Comparison of ENCODE assay signal across 25 mouse cellular contexts in the genomic region with DNA sequence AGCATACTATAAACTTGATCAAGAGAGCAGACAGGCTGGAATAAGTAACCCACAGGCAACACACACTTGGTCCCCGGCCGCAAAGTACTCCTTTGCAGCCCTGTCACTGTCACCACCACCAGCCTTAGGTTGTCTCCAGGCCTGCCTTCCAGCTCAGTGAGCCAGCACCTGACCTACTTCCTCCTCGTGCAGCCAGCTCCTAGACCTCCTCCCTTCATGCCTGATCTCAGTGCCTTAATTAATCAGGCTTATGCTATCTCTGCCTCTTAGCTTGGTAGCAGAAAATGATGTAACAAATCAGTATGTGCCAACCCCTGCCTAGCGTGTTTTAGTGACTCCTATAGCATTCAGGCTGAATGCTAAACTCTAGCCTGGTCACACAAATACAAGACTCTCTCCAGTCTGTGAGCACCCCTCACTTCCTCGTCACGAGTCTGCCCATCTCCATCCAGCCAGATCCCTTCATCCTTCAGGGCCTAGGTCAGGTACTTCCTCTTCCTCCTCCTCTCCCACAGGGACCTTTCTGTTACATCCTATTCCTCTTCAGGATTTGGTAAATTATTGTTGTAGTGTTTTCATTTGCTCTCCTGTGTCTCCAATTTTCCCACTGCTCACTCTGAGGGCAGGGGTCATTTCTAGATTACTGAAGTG. TPM values are rescaled to one million over a fixed set of nuclear protein-coding genes. Genes with fewer than 3 reads are reported as not detected.
DNase-seq lines count a peak whose midpoint lies in the region; ATAC-seq and TF ChIP-seq lines count a peak whose summit lies in the region.
"Had no signal": no experiment of that assay in that cellular context is flagged by ENCODE, and none has a peak within 500 bp of the region (broad histone marks: within the 10 kb centered on the region; RNA-seq: fewer than 3 reads in every experiment).

No protein-coding gene starts in this region.

- peaks cover 3% of the 10 kb centered on the region for H3K79me2 ChIP-seq in C2C12 (ENCODE audit: control insufficient read depth, insufficient read depth)

- no peak for TF ChIP-seq POLR2A in bone marrow macrophage, adult 2 months (IDR thresholded peaks at IDR 0.05; ENCODE audit: borderline replicate concordance, low read depth, low read length)

- peaks cover 18% of the 10 kb centered on the region for H3K4me1 ChIP-seq in heart, embryonic 13.5 days
- peaks cover 17% of the 10 kb centered on the region for H3K4me1 ChIP-seq in bone marrow macrophage, adult 2 months (ENCODE audit: control insufficient read depth, insufficient read depth, low read length)
- peaks cover 4% of the 10 kb centered on the region; the same call in 1 of the 2 replicates for H3K4me1 ChIP-seq in forebrain, embryonic 11.5 days (replicated peaks; ENCODE audit: control insufficient read depth, insufficient read depth, low read length)

- peak overlapping the region; percentile 23 for H3ac ChIP-seq in C2C12 (ENCODE audit: control insufficient read depth, insufficient read length, low read depth)

- no peaks in the 10 kb centered on the region for H3K79me3 ChIP-seq in C2C12 (ENCODE audit: low read depth)

- no peak for TF ChIP-seq CTCF in C2C12 (IDR thresholded peaks at IDR 0.05; ENCODE audit: control insufficient read depth, insufficient read depth, insufficient read length)
- no peak for TF ChIP-seq CTCF in bone marrow macrophage, adult 2 months (IDR thresholded peaks at IDR 0.05; ENCODE audit: low read depth, low read length)

- intact Hi-C loops in heart, postnatal 10 days (cut with DNase I): no loop called here

- 77% methylated on average over 6 of the region's 6 CpGs for WGBS in heart, embryonic 13.5 days
- WGBS in forebrain, embryonic 11.5 days: 86% methylated on average over 6 of the region's 6 CpGs

- ATAC-seq in heart, embryonic 13.5 days (ENCODE audit: extremely low read depth, insufficient number of reproducible peaks, low FRiP score, low TSS enrichment): no peak
- ATAC-seq in forebrain, embryonic 11.5 days (replicated peaks; ENCODE audit: low FRiP score): no peak
- ATAC-seq: forebrain, embryonic 15.5 days; intestine, embryonic 15.5 days had no signal

- no peak overlapping the region for H3K4me3 ChIP-seq in heart, embryonic 13.5 days
- no peak overlapping the region for H3K4me3 ChIP-seq in C2C12 (ENCODE audit: insufficient read depth, poor library complexity, severe bottlenecking)
- H3K4me3 ChIP-seq in bone marrow macrophage, adult 2 months (ENCODE audit: insufficient read depth, low read length): no peak overlapping the region
- no peak overlapping the region for H3K4me3 ChIP-seq in forebrain, embryonic 11.5 days (ENCODE audit: low read depth, low read length)
- H3K4me3 ChIP-seq: embryonic facial prominence, embryonic 15.5 days; erythroblast, embryonic 14.5 days; forebrain, embryonic 10.5 days; forebrain, embryonic 15.5 days; heart, embryonic 10.5 days; heart, embryonic 15.5 days; hindbrain, embryonic 10.5 days; intestine, embryonic 15.5 days had no signal

- DNase-seq in heart, postnatal 10 days: no peak
- peak; percentile 19 for DNase-seq in splenic B cell, adult 2 months (ENCODE audit: low read depth, low spot score)
- no peak for DNase-seq in frontal cortex, postnatal 10 days (ENCODE audit: low spot score in 2 of 2)
- DNase-seq in forebrain, embryonic 11.5 days (ENCODE audit: low spot score): no peak
- DNase-seq: adrenal gland, adult 2 months; adrenal gland, postnatal 36 days; cerebellum, adult 18-20 months; cerebellum, adult 9-11 months; cerebellum, postnatal 36 days; embryo, embryonic 11 days; gastrocnemius, postnatal 14 days had no signal

- no peak overlapping the region for H3K4me2 ChIP-seq in heart, embryonic 13.5 days
- no peak overlapping the region for H3K4me2 ChIP-seq in forebrain, embryonic 11.5 days (ENCODE audit: low read depth, low read length, severe bottlenecking)
- H3K4me2 ChIP-seq: embryonic facial prominence, embryonic 15.5 days; forebrain, embryonic 15.5 days; heart, embryonic 15.5 days; hindbrain, embryonic 14.5 days; intestine, embryonic 15.5 days had no signal

- H3K36me3 ChIP-seq in heart, embryonic 13.5 days: peaks cover 79% of the 10 kb centered on the region
- H3K36me3 ChIP-seq in C2C12 (ENCODE audit: control insufficient read depth, insufficient read depth): peaks cover 46% of the 10 kb centered on the region
- peaks cover 20% of the 10 kb centered on the region for H3K36me3 ChIP-seq in splenic B cell, adult 2 months (ENCODE audit: control insufficient read depth, insufficient read depth, low read length, poor library complexity, severe bottlenecking)
- peaks cover 9% of the 10 kb centered on the region for H3K36me3 ChIP-seq in forebrain, embryonic 11.5 days (ENCODE audit: control insufficient read depth, insufficient read depth, low read length)

- no peak overlapping the region for H3K27ac ChIP-seq in heart, embryonic 13.5 days (replicated peaks)
- peak overlapping the region; percentile 38 for H3K27ac ChIP-seq in bone marrow macrophage, adult 2 months (ENCODE audit: insufficient read depth, low read depth, low read length)
- H3K27ac ChIP-seq in forebrain, embryonic 11.5 days (ENCODE audit: low read depth, low read length): no peak overlapping the region
- H3K27ac ChIP-seq: embryonic facial prominence, embryonic 15.5 days; forebrain, embryonic 10.5 days; forebrain, embryonic 15.5 days; heart, embryonic 10.5 days; heart, embryonic 15.5 days; hindbrain, embryonic 10.5 days; hindbrain, embryonic 14.5 days; intestine, embryonic 15.5 days had no signal

- H3K27me3 ChIP-seq in heart, embryonic 13.5 days (replicated peaks): no peaks in the 10 kb centered on the region
- H3K27me3 ChIP-seq in C2C12 (ENCODE audit: control insufficient read depth, insufficient read depth, insufficient read length): no peaks in the 10 kb centered on the region
- no peaks in the 10 kb centered on the region for H3K27me3 ChIP-seq in splenic B cell, adult 2 months (ENCODE audit: control insufficient read depth, insufficient read depth, low read length, poor library complexity, severe bottlenecking)
- no peaks in the 10 kb centered on the region for H3K27me3 ChIP-seq in forebrain, embryonic 11.5 days (ENCODE audit: control insufficient read depth, insufficient read depth, low read length)
- H3K27me3 ChIP-seq: CH12.LX; embryonic facial prominence, embryonic 15.5 days; forebrain, embryonic 15.5 days; heart, embryonic 15.5 days; intestine, embryonic 15.5 days had no signal

- H3K9ac ChIP-seq in heart, embryonic 13.5 days: peak overlapping the region; percentile 40; the same call in 1 of the 2 replicates
- no peak overlapping the region for H3K9ac ChIP-seq in forebrain, embryonic 11.5 days (ENCODE audit: low read length)
- H3K9ac ChIP-seq: embryonic facial prominence, embryonic 15.5 days; forebrain, embryonic 15.5 days; heart, embryonic 15.5 days; hindbrain, embryonic 14.5 days; intestine, embryonic 15.5 days had no signal

- H3K9me3 ChIP-seq in heart, embryonic 13.5 days: no peaks in the 10 kb centered on the region
- H3K9me3 ChIP-seq in forebrain, embryonic 11.5 days (ENCODE audit: control insufficient read depth, low read length): no peaks in the 10 kb centered on the region
- H3K9me3 ChIP-seq: embryonic facial prominence, embryonic 15.5 days; forebrain, embryonic 10.5 days; forebrain, embryonic 15.5 days; heart, embryonic 10.5 days; heart, embryonic 15.5 days; hindbrain, embryonic 10.5 days; intestine, embryonic 15.5 days had no signal

TF ChIP-seq in C2C12, 6 proteins besides CTCF, POLR2A, EP300 and RAD21:
- TF ChIP-seq MYOG (IDR thresholded peaks at IDR 0.05; ENCODE audit: control insufficient read depth, extremely low read depth, insufficient read length): no peak
- TF ChIP-seq MAX (IDR thresholded peaks at IDR 0.05): no peak
- no peak for TF ChIP-seq CEBPB (IDR thresholded peaks at IDR 0.05; ENCODE audit: low read depth)
- TF ChIP-seq FOSL1 (IDR thresholded peaks at IDR 0.05; ENCODE audit: insufficient read depth, low read length, poor library complexity, severe bottlenecking): no peak
- no peak for TF ChIP-seq MYOD1 (IDR thresholded peaks at IDR 0.05; ENCODE audit: control insufficient read depth, insufficient read length, low read depth)
- no peak for TF ChIP-seq USF1 (IDR thresholded peaks at IDR 0.05; ENCODE audit: low read depth)

RNA-seq across cellular contexts. Expression of gene Rgp1, which starts 7.0 kb away (rescaled TPM):
- polyA plus RNA-seq in heart, embryonic 13.5 days (2015; fragmentation: Nextera tagmentation; extraction: Ambion mirVana): 20.6 and 21.4 TPM in 2 replicates
- total RNA-seq in heart, postnatal 10 days (2021): 10 to 100 TPM; 42.1 to 45.5 TPM
- polyA plus RNA-seq in C2C12 (2012; fragmentation: generic; extraction: Trizol): 22.6 TPM
- 15.8 and 17.3 TPM in 2 replicates for polyA plus RNA-seq in bone marrow macrophage, adult 2 months (2012; ENCODE audit: insufficient read depth, insufficient read length, missing spikeins)
- 26.0 and 38.7 TPM in 2 replicates for polyA plus RNA-seq in forebrain, embryonic 11.5 days (2014; fragmentation: Nextera tagmentation; extraction: Ambion mirVana)

RNA-seq across cellular contexts. Expression of gene Gba2, which starts 7.2 kb away (rescaled TPM):
- polyA plus RNA-seq in heart, embryonic 13.5 days (2015; fragmentation: Nextera tagmentation; extraction: Ambion mirVana): 20.3 and 22.4 TPM in 2 replicates
- total RNA-seq in heart, postnatal 10 days (2021): 10 to 100 TPM; 15.4 to 15.6 TPM
- 6.0 TPM for polyA plus RNA-seq in C2C12 (2012; fragmentation: generic; extraction: Trizol)
- 9.6 and 11.3 TPM in 2 replicates for polyA plus RNA-seq in bone marrow macrophage, adult 2 months (2012; ENCODE audit: insufficient read depth, insufficient read length, missing spikeins)
- 31.0 and 32.4 TPM in 2 replicates for polyA plus RNA-seq in forebrain, embryonic 11.5 days (2014; fragmentation: Nextera tagmentation; extraction: Ambion mirVana)

RNA-seq across cellular contexts. Expression of gene Tln1, which starts 9.0 kb away (rescaled TPM):
- polyA plus RNA-seq in heart, embryonic 13.5 days (2015; fragmentation: Nextera tagmentation; extraction: Ambion mirVana): 76.9 and 78.1 TPM in 2 replicates
- total RNA-seq in heart, postnatal 10 days (2021): 100 to 1,000 TPM; 147 to 167 TPM
- 158 TPM for polyA plus RNA-seq in C2C12 (2012; fragmentation: generic; extraction: Trizol)
- 168 and 219 TPM in 2 replicates for polyA plus RNA-seq in bone marrow macrophage, adult 2 months (2012; ENCODE audit: insufficient read depth, insufficient read length, missing spikeins)
- polyA plus RNA-seq in forebrain, embryonic 11.5 days (2014; fragmentation: Nextera tagmentation; extraction: Ambion mirVana): 45.9 and 46.7 TPM in 2 replicates

RNA-seq across cellular contexts. Expression of gene Creb3, which starts 9.4 kb away (rescaled TPM):
- 57.8 and 59.1 TPM in 2 replicates for polyA plus RNA-seq in heart, embryonic 13.5 days (2015; fragmentation: Nextera tagmentation; extraction: Ambion mirVana)
- 10 to 100 TPM; 57.2 to 61.8 TPM for total RNA-seq in heart, postnatal 10 days (2021)
- 52.4 TPM for polyA plus RNA-seq in C2C12 (2012; fragmentation: generic; extraction: Trizol)
- polyA plus RNA-seq in bone marrow macrophage, adult 2 months (2012; ENCODE audit: insufficient read depth, insufficient read length, missing spikeins): 50.7 and 54.0 TPM in 2 replicates
- polyA plus RNA-seq in forebrain, embryonic 11.5 days (2014; fragmentation: Nextera tagmentation; extraction: Ambion mirVana): 42.8 and 45.6 TPM in 2 replicates

RNA-seq across cellular contexts. Expression of gene Msmp, which starts 12.8 kb away (rescaled TPM):
- polyA plus RNA-seq in heart, embryonic 13.5 days (2015; fragmentation: Nextera tagmentation; extraction: Ambion mirVana): 0.62 and 2.1 TPM in 2 replicates
- total RNA-seq in heart, postnatal 10 days (2021): under 1 TPM; 0.36 to 0.37 TPM
- not detected for polyA plus RNA-seq in C2C12 (2012; fragmentation: generic; extraction: Trizol)
- polyA plus RNA-seq in bone marrow macrophage, adult 2 months (2012; ENCODE audit: insufficient read depth, insufficient read length, missing spikeins): not detected in 2 replicates
- polyA plus RNA-seq in forebrain, embryonic 11.5 days (2014; fragmentation: Nextera tagmentation; extraction: Ambion mirVana): 1.9 and 2.8 TPM in 2 replicates
- polyA plus RNA-seq: embryonic facial prominence, embryonic 11.5 days; erythroblast, embryonic 14.5 days; forebrain, embryonic 10.5 days had no signal
